Mouse (Mus musculus): ENCODE data around the gene Tmigd3. TPM values are rescaled to one million over a fixed set of nuclear protein-coding genes. Genes with fewer than 3 reads are reported as not detected.

Gene Tmigd3
- total RNA-seq (2015), result 0.71 and 1.8 TPM in 2 replicates
- 0.33 and 2.2 TPM in 2 replicates for total RNA-seq (2017)

GRCm38 (mm10) chr3:105870558-105870957 is at the start of gene Tmigd3, which contains the start of gene Adora3:
Tmigd3 (plus strand) TSS chr3:105870903.
Adora3 (plus strand) TSS chr3:105870858.
- no peak for ATAC-seq (replicated peaks; ENCODE audit: poor library complexity)

- no peak for ATAC-seq (replicated peaks; ENCODE audit: poor library complexity)
Observed at GRCm38 (mm10) chr3:105821504-105821903, 49.2 kb upstream of the Tmigd3 start.

- ATAC-seq (replicated peaks; ENCODE audit: poor library complexity), result no peak
Observed at GRCm38 (mm10) chr3:105823609-105824008, 47.1 kb upstream of the Tmigd3 start.

- ATAC-seq (replicated peaks; ENCODE audit: poor library complexity), result peak; percentile 22; the same call in 1 of the 2 replicates
Observed at GRCm38 (mm10) chr3:105824103-105824502, 46.6 kb upstream of the Tmigd3 start.

- ATAC-seq (replicated peaks; ENCODE audit: poor library complexity), result no peak
Observed at GRCm38 (mm10) chr3:105824704-105825103, 46.0 kb upstream of the Tmigd3 start.

- peak; percentile 82 for ATAC-seq (replicated peaks; ENCODE audit: poor library complexity)
Observed at GRCm38 (mm10) chr3:105825501-105826161, 45.1 kb upstream of the Tmigd3 start.

GRCm38 (mm10) chr3:105831584-105831983 is 39.1 kb upstream of the Tmigd3 start:
- no peak for ATAC-seq (replicated peaks; ENCODE audit: poor library complexity)

- ATAC-seq (replicated peaks; ENCODE audit: poor library complexity), result peak; percentile 49
Observed at GRCm38 (mm10) chr3:105835875-105836274, 34.8 kb upstream of the Tmigd3 start.

- peak; percentile 64 for ATAC-seq (replicated peaks; ENCODE audit: poor library complexity)
Observed at GRCm38 (mm10) chr3:105836883-105837282, 33.8 kb upstream of the Tmigd3 start.

GRCm38 (mm10) chr3:105838655-105839054 is 32.0 kb upstream of the Tmigd3 start:
- no peak for ATAC-seq (replicated peaks; ENCODE audit: poor library complexity)

GRCm38 (mm10) chr3:105839836-105840235 is 30.9 kb upstream of the Tmigd3 start:
- ATAC-seq (replicated peaks; ENCODE audit: poor library complexity), result no peak

- ATAC-seq (replicated peaks; ENCODE audit: poor library complexity), result 0 out of 2 replicates have a peak, but pooled peaks have one; percentile 11
Observed at GRCm38 (mm10) chr3:105846294-105847069, 24.2 kb upstream of the Tmigd3 start.

GRCm38 (mm10) chr3:105853781-105854180 is 16.9 kb upstream of the Tmigd3 start:
- no peak for ATAC-seq (replicated peaks; ENCODE audit: poor library complexity)

GRCm38 (mm10) chr3:105854786-105855185 is 15.9 kb upstream of the Tmigd3 start:
- ATAC-seq (replicated peaks; ENCODE audit: poor library complexity), result no peak

- peak; percentile 29 for ATAC-seq (replicated peaks; ENCODE audit: poor library complexity)
Observed at GRCm38 (mm10) chr3:105857513-105857912, 13.2 kb upstream of the Tmigd3 start.

- ATAC-seq (replicated peaks; ENCODE audit: poor library complexity), result peak; percentile 76
Observed at GRCm38 (mm10) chr3:105861747-105862366, 8.8 kb upstream of the Tmigd3 start.

GRCm38 (mm10) chr3:105864123-105864522 is 6.6 kb upstream of the Tmigd3 start:
- ATAC-seq (replicated peaks; ENCODE audit: poor library complexity), result no peak

- peak; percentile 59 for ATAC-seq (replicated peaks; ENCODE audit: poor library complexity)
Observed at GRCm38 (mm10) chr3:105865122-105865521, 5.6 kb upstream of the Tmigd3 start.

- no peak for ATAC-seq (replicated peaks; ENCODE audit: poor library complexity)
Observed at GRCm38 (mm10) chr3:105868135-105868534, 2.6 kb upstream of the Tmigd3 start.

- ATAC-seq (replicated peaks; ENCODE audit: poor library complexity), result no peak
Observed at GRCm38 (mm10) chr3:105872034-105872433, 1.3 kb downstream of the Tmigd3 start.

- ATAC-seq (replicated peaks; ENCODE audit: poor library complexity), result no peak
Observed at GRCm38 (mm10) chr3:105872579-105872978, 1.9 kb downstream of the Tmigd3 start.
